Mouse (Mus musculus): ENCODE results near the gene Rapgef3.

The Rapgef3 gene

GRCm38 (mm10) chr15:97773108-97773507 lies 5.3 kb upstream of the Rapgef3 start:
- peak; percentile 83 for DNase-seq (ENCODE audit: low spot score)

GRCm38 (mm10) chr15:97770280-97770679 lies 2.5 kb upstream of the Rapgef3 start:
- no peak for DNase-seq (ENCODE audit: low spot score)

GRCm38 (mm10) chr15:97768192-97768591 lies 420 bp upstream of the Rapgef3 start:
- DNase-seq (ENCODE audit: low spot score): no peak

DNA sequence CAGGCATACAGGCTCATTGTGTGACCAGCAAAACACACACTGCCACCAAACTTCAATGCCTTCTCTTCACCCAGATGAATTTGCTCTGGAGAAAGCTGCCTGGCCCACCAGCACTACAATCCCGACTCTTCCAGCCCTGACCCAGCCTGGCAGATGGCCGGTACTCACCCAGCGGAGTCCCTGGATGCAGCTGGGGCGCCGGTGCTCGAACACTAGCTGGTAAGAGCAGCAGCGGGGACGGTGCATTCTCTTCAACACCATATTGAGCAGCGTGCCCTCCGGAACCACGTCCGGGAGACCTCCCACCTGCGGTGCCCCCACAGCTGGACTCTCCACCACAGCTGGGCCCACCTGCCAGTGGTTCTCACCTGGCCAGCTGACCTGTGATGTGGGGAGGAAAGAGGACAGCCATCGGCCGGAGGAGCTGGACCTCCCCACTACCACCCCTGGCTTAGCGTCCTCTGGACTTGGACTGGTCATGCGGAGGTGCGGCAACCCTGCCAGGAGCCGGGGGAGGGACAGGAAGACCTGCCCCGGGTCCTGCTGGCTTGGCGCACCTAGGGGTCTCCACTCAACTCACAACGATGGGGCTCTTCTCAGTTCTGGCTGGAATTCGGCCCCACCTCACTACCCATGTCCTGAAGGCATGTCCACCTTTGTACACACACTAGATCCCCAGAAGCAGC lies 1.0 kb downstream of the Rapgef3 start:
- no peak for DNase-seq (ENCODE audit: low spot score)

DNA sequence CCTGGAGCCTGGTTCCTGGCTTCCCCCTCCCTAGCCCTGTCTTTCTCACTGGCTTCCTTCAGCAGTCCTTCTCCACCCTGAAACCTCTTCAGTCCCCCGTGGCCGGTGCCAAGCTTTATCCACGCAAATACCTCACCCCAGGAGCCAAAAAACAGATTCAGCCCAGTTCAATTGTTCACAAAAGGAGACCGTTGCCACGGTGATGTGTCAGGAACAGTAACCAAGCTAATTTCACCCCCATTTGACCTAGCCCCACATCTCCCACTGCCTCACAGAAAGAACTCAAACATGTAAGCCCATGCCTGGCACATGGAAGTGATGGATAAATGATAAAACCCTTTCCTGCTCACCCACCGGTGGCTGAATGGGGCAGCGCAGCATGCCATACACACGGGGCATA lies 1.6 kb downstream of the Rapgef3 start:
- no peak for DNase-seq (ENCODE audit: low spot score)

DNA sequence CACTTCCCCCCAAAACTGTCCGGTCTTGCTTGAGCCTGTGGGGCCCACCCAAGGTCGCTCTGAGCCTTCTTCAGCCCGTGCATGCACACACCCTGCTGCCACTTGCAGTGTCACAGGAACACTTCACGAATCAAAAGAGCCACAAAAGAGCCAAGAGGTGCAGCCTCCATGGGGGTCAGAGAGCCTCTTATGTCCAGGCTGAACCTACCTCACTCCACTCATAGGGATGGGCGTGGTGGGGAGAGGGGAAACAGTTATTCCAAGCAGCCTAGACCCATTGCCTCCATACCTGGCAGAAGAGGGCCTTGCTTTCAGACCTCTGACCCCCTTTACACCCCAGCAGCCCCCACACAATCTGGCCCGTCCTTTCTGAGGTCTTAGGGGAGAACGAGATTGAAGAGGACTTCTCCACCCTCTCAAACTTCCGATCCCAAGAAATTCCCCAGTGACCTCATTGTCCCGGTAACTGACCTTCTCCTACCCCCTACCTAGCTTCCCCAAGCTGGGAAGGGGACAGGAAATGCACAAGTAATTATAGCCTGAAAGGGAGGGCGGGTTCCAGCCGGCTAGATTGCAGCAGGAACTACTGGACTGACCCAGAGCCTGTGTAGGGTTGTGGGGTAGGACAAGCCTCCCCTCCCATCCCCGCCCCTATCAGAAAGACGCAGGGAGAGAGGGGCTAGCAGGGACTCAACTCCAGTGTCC lies 2.5 kb downstream of the Rapgef3 start:
- DNase-seq (ENCODE audit: low spot score): no peak

- no peak for DNase-seq (ENCODE audit: low spot score)
These were observed 3.2 kb downstream of the Rapgef3 start for GRCm38 (mm10) chr15:97764532-97764931.

DNA sequence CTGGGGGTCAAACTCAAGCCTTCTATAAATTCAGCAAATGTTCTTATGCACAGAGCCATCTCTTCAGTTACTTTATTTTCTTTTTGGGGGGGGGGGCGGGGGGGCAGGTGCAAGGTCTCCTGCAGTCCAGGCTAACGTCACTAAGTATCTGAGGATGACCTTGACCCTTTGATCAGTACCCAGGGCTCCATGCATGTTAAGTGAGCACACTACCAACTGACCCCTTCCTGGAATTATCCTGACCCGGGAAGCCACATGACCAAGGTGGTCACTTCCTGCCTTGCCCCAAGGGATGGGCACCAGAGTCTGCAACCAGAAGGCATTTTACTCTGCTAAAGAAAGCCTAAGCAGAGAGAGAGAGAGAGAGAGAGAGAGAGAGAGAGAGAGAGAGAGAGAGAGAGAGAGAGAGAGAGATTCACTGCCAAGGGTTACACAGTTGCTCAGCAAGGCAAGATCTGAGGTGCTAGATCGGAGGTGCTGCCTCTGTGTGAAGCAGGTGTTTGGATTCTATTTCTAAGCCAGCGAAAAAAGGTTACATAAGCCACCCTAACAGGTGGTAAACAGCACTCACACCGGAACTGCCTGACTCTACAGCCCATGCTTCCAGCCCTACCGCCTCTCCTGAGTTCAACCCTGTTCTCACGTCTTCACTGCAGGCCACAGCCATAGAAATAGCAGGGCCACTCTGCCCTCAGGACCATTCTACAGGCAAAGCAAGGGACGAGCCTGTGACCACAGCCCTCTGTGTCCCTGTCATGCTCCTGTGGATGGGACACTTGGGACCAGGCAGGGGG lies 4.3 kb downstream of the Rapgef3 start:
- DNase-seq (ENCODE audit: low spot score): no peak

DNA sequence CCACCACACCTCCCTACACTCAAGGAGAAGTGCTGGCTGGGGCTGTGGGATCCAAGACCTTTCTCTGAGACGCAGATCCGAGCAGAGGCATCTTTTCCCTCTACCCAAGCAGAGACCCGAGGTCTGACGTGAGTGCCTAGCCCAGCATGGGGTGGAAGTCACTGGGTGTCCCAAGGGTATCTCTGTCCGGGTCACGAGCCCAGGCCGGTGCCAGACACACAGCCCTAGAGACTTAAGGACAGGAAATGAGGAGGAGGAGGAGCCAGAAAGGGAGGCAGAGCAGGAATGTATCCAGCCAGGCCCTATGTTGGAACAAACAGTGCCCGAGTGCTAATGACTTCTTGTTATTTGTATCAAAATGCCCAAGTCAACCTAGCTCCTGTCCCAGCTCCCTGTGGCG lies 5.0 kb downstream of the Rapgef3 start:
- no peak for DNase-seq (ENCODE audit: low spot score)

GRCm38 (mm10) chr15:97761438-97761837 lies 6.3 kb downstream of the Rapgef3 start:
- peak; percentile 87 for DNase-seq (ENCODE audit: low spot score)

DNA sequence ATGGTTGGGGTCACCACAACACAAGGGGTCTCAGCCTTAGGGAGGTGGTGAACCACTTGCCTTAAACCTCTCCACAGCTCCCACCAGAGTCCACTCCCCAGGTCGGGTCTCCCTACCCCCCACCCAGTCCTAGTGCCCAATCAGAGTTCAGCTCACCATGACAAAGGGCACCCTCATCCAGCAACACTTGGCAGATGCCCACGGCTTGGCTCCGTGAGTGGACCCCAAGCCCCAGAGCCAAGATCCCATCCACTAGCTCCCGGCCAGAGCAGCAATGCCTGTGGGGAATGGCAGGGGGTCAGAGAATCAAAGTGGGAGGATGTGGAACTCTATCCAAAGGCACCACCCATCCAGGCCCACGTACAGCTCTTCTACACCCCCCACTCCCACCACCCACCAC lies 6.8 kb downstream of the Rapgef3 start:
- no peak for DNase-seq (ENCODE audit: low spot score)

- DNase-seq (ENCODE audit: low spot score): no peak
These were observed 7.8 kb downstream of the Rapgef3 start for GRCm38 (mm10) chr15:97760006-97760405.

DNA sequence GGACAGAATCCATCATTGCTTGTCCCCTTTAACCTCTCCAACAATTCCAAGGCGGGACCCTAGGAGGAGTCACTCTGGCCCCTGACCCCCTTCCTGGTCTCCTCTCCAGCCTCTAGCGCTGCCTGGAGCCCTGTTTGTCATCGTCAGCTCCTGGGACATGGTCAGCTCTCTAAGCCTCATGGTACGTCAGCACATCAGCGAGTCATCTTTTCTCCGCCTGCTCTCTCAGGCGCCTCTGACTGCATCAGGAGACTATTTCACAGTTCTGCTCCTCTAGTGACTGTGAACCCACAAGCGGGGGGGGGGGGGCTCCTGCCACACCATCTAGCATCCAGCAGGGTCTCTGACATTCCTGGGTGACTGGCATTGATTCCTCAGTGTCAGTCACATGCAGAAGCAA lies 12.4 kb downstream of the Rapgef3 start:
- no peak for DNase-seq (ENCODE audit: low spot score)

DNA sequence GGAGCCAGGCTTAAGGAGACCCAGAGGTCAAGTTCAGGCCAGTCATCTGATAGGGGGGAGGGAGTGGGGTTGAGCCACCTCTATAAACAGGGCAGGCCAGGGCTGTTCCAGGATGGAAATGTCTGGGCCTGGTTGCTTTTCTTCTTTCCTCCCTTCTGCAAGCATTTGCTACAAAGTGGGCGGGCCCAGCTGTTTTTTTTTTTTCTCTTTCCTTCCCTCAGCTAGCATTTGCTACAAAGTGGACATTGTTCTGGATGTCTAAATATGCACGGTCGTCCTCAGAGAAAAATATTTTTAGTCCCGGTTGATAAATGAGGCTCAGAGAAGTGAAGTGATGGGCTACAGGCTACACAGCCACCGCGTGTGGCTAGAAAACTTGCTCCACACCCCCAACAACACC lies 13.3 kb downstream of the Rapgef3 start:
- DNase-seq (ENCODE audit: low spot score): no peak

- DNase-seq (ENCODE audit: low spot score): no peak
These were observed 15.3 kb downstream of the Rapgef3 start for GRCm38 (mm10) chr15:97752491-97752890.

- DNase-seq (ENCODE audit: low spot score): no peak
These were observed 16.1 kb downstream of the Rapgef3 start for GRCm38 (mm10) chr15:97751676-97752075.

GRCm38 (mm10) chr15:97750697-97751096 lies 17.1 kb downstream of the Rapgef3 start:
- no peak for DNase-seq (ENCODE audit: low spot score)

- DNase-seq (ENCODE audit: low spot score): no peak
These were observed 17.9 kb downstream of the Rapgef3 start for GRCm38 (mm10) chr15:97749841-97750240.

DNA sequence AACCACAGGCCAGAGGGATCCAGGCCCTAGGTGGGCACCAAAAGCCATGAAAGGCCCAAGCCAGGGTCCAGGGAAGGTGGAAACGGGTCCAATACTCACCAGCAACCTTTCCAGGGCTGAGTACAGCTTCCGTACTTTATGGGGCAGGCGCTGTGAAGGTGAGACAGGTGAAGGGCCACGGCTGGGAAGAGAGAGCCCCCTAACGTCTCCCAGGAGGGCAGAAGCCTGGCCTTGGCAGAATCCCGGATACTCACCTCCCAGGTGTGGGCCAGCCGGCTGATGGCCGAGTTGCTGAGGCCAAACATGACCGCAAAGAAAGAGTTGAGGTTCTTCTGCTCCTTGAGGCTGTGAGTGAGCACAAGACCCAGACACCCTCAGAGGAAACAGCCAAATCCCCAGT lies 18.4 kb downstream of the Rapgef3 start:
- DNase-seq (ENCODE audit: low spot score): no peak

GRCm38 (mm10) chr15:97748964-97749363 lies 18.8 kb downstream of the Rapgef3 start:
- no peak for DNase-seq (ENCODE audit: low spot score)

- DNase-seq (ENCODE audit: low spot score): no peak
These were observed 19.5 kb downstream of the Rapgef3 start for GRCm38 (mm10) chr15:97748309-97748708.

- no peak for DNase-seq (ENCODE audit: low spot score)
These were observed 20.3 kb downstream of the Rapgef3 start for GRCm38 (mm10) chr15:97747486-97747885.

DNA sequence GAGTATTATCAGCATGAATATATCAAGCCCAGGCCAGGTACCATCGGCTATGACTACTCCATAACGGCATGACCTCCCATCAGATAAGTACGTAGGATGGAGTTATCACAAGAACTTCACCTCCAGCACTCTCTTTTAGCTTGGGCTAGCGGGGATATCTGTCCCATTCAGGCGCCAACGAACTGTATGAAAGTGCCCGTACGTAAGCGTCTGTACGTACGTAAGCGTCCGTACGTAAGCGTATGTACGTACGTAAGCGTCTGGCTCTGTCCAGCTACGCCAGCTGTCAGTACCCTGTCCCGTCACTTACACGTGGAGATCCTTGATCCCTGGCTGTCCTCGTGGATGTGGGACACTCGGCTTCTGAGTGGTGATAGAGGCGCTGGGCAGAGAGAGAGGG lies 21.0 kb downstream of the Rapgef3 start:
- DNase-seq (ENCODE audit: low spot score): no peak

Data from yolk sac, embryonic 10.5 days (tissue).